Mouse (Mus musculus) frontal cortex, adult 2 months (tissue): ENCODE measurements around the gene Snrnp70. TPM values are rescaled to one million over a fixed set of nuclear protein-coding genes. Genes with fewer than 3 reads are reported as not detected.
A peak's percentile ranks its signal among the peaks of the same experiment; 100 is the strongest.

Source experiments
- DNase-seq, 2 experiments: peaks; one replicate each; pipeline ENCODE4 v3.0.0; 2022; ENCODE audit warnings: low spot score in 1 of 2; ENCODE audit errors: extremely low spot score in 1 of 2
- polyA plus RNA-seq: library from polyadenylated mRNA; depleted of rRNA; stranded (reverse); fragments of >200 nt; gene quantifications from 2 replicates; pipeline ENCODE4 v1.2.3, GENCODE M21; 2012; rRNA removed

The Snrnp70 gene
- polyA plus RNA-seq, 1 experiment = 909 TPM

GRCm38 (mm10) chr7:45339410-45340065 is 56.0 kb downstream of the Snrnp70 start:
- peak in 1 of 2 experiments; percentile 48 for DNase-seq

DNA sequence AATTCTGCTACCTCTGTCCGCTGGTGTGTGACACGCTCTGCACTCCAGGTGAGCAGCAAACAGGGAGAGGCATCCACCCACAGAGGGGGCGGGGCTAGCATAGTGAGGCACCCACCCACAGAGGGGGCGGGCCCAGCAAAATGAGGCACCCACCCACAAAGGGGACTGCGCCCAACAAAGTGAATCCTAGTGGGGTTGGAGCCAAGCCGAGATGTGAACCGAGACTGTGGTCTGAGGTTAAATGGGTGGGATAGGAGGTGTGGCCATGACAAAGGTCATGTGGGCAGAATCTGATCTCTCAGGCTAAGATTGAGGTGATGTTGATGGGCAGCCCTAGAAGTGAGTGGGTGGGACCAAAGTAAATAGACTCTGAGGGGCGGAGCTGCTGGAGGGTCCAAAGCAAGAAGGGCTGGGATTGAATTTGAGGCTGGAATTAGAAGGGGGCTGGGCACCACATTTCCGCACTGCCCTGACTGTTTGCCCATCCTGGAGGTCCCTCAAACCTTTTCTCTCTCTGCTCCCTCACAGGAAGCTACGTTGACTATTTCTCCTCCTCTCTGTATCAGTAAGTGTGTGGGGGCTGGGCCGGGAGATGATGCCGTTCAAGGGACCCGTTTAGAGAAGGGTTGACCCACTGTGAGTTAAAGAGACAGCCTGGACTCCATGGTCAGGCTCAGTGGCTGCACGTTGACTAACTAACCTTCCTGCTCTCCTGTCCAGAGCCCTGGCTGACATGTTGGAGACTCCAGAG is 57.2 kb downstream of the Snrnp70 start:
- DNase-seq = peak in 1 of 2 experiments; percentile 57

DNA sequence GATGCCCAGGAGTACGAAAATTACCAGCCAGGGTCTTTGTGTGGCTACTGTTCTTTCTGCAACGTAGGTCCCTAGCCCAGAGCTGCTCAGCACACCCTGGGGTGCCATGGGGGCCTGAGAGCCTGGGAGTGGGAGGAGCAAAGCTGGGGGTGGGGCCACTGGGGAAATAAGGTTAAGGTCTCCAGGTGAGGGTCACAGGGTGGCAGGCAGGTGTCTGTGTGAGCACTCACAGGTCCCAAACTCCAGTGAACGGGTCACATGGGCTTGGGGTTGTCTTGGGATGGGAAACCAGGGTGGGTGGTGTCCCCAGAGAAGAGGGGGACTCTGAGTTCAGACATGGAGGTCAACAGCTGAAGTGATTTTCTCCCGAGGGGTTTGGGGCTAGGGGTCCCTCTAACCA is 58.1 kb downstream of the Snrnp70 start:
- DNase-seq = no peak

DNA sequence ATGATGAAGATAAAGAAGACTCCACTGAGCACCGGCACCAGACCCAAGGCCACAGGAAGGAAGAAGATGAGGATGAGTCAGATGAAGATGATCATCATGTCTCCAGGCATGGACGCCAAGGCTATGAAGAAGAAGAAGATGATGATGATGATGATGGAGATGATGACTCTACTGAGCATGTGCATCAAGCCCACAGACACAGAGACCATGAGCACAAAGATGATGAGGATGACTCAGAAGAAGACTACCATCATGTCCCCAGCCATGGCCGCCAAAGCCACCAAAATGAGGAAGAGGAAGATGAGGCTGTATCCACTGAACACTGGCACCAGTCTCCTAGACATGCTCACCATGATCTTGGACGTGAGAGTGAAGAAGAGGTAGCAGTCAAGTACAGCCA is 59.2 kb downstream of the Snrnp70 start:
- DNase-seq = no peak

DNA sequence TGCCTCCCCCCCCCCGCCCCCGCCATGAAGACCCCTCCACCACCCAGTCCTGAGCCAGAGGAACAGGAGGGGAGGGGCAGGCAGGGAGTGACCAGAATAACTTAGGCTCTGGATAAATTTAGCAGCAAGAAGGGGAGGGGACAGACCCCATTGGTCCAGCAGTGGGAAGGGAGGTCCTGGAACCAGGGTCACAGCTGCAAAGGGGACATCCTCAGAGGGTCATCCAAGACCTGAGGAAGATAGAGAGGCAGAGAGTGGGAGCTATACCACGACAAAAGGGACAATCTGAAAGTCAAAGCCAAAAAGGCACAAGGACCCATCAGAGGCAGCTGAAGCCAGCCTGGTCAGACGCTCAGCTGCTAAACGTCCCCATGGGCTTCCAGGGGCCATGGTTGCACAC is 60.5 kb downstream of the Snrnp70 start, which contains the start of gene Hrc:
Gene Hrc (plus strand): TSS at position 235 of the 400 bp plus-strand sequence.
- DNase-seq = no peak

- no peak for DNase-seq
Measured at GRCm38 (mm10) chr7:45334605-45335004, 60.9 kb downstream of the Snrnp70 start.

- DNase-seq = peak in 1 of 2 experiments; percentile 73
Measured at GRCm38 (mm10) chr7:45333431-45333982, 62.0 kb downstream of the Snrnp70 start, which contains the start of gene Trpm4. TSS of gene Trpm4 (minus strand) at chr7:45333780.

DNA sequence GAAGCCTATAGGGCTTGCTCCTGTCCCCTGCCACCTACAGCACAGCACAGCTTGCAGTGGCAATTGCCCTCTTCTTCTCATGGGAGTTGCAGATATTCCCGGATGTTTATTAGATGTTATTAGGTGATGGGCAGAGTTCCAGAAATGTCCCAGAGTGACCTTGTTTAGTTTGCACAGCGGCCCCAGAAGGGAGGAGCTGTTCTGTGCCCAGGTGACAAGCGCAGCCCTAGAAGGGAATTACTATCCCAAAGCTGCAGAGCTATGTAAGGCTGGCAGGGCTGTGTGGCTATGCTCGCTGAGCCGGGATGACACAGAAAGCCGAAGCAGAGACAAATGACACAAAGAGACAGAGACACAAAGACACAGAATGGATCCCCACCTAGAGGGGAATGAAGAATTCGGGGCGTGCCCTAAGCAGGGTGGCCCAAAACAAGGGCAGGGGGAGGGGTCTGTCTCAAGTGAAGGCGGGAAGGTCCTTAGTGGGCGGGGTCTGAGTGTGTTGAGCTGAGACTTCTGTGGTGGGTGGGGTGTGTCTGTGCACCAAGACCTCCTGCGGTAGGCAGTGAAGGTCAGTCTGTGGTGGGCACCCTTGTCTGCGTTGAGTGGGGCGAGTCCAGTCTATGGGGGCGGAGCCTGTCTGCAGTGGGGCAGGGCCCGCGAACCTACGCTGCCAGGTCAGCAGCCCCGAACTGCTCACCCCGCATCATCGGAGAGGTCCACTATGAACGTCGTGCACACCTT is 62.7 kb downstream of the Snrnp70 start:
- no peak for DNase-seq

DNA sequence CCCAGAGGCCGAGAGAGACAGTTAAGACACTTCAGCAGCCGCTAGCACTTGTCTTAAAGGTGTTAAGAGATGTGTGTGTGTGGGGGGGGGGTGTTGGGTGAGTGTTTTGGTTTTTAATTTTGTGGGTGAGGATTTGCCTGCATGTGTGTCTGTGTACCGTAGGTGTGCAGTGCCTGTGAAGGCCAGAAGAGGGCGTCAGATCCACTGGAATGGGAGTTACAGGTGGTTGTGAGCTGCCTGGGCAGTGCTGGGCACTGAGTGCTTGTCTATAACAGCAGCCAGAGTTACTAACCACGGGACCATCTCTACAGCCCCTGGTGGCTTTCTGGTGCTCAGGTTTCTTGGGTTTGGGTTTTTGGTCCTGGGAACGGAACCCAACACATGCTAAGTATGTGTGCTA is 64.0 kb downstream of the Snrnp70 start:
- no peak for DNase-seq

- peak in 1 of 2 experiments; percentile 38 for DNase-seq
Measured at GRCm38 (mm10) chr7:45328841-45329475, 66.6 kb downstream of the Snrnp70 start.

Other genes with a start within 250 kb of the Snrnp70 start
- 54.2 and 61.5 TPM in 2 replicates for gene Pih1d1, start 241.4 kb downstream of the Snrnp70 start, polyA plus RNA-seq
- gene Aldh16a1, start 241.2 kb downstream of the Snrnp70 start, polyA plus RNA-seq = 10.1 and 10.8 TPM in 2 replicates
- 858 and 911 TPM in 2 replicates for gene Slc17a7, start 231.8 kb downstream of the Snrnp70 start, polyA plus RNA-seq
- 0.96 and 3.7 TPM in 2 replicates for gene Gfy, start 216.2 kb downstream of the Snrnp70 start, polyA plus RNA-seq
- 0.90 and 1.4 TPM in 2 replicates for gene Pth2, start 214.7 kb downstream of the Snrnp70 start, polyA plus RNA-seq
- gene Ccdc155, start 190.8 kb downstream of the Snrnp70 start, polyA plus RNA-seq = 4.1 TPM in 2 replicates
- 29.5 and 29.9 TPM in 2 replicates for gene Dkkl1, start 183.6 kb downstream of the Snrnp70 start, polyA plus RNA-seq
- gene Tead2, start 180.0 kb downstream of the Snrnp70 start, polyA plus RNA-seq = 6.0 and 9.6 TPM in 2 replicates
- 10.3 and 11.2 TPM in 2 replicates for gene Cd37, start 156.6 kb downstream of the Snrnp70 start, polyA plus RNA-seq
- 1.1 and 1.2 TPM in 2 replicates for gene Slc6a16, start 154.7 kb downstream of the Snrnp70 start, polyA plus RNA-seq
- gene Slc6a21, start 118.2 kb downstream of the Snrnp70 start, polyA plus RNA-seq = 0.20 and 0.29 TPM in 2 replicates
- 22.6 and 24.5 TPM in 2 replicates for gene Trpm4, start 62.0 kb downstream of the Snrnp70 start, polyA plus RNA-seq
- gene Hrc, start 60.5 kb downstream of the Snrnp70 start, polyA plus RNA-seq = 0.60 and 0.61 TPM in 2 replicates
- gene Ppfia3, start 28.7 kb downstream of the Snrnp70 start, polyA plus RNA-seq = 114 and 126 TPM in 2 replicates
- 241 and 267 TPM in 2 replicates for gene Lin7b, start 25.2 kb downstream of the Snrnp70 start, polyA plus RNA-seq
- 0.06 TPM in 1 of 2 replicates, not detected in the other for gene Kcna7, start 9.9 kb upstream of the Snrnp70 start, polyA plus RNA-seq
- gene Ntf5, start 18.0 kb upstream of the Snrnp70 start, polyA plus RNA-seq = 0.12 and 0.23 TPM in 2 replicates
- not detected in 2 replicates for gene Lhb, start 25.1 kb upstream of the Snrnp70 start, polyA plus RNA-seq
- 20.5 and 20.9 TPM in 2 replicates for gene Gys1, start 39.1 kb upstream of the Snrnp70 start, polyA plus RNA-seq
- 46.9 and 47.2 TPM in 2 replicates for gene Ruvbl2, start 42.4 kb upstream of the Snrnp70 start, polyA plus RNA-seq
- gene Ftl1, start 64.1 kb upstream of the Snrnp70 start, polyA plus RNA-seq = 647 and 719 TPM in 2 replicates
- 108 and 110 TPM in 2 replicates for gene Bax, start 71.2 kb upstream of the Snrnp70 start, polyA plus RNA-seq
- gene Tulp2, start 86.1 kb upstream of the Snrnp70 start, polyA plus RNA-seq = 0.12 and 0.17 TPM in 2 replicates
- 0.23 TPM in 1 of 2 replicates, not detected in the other for gene Gm45808, start 91.1 kb upstream of the Snrnp70 start, polyA plus RNA-seq
- 8.0 and 8.8 TPM in 2 replicates for gene Dhdh, start 93.1 kb upstream of the Snrnp70 start, polyA plus RNA-seq
- 88.5 and 103 TPM in 2 replicates for gene Nucb1, start 114.7 kb upstream of the Snrnp70 start, polyA plus RNA-seq
- gene Ppp1r15a, start 130.5 kb upstream of the Snrnp70 start, polyA plus RNA-seq = 19.9 and 20.3 TPM in 2 replicates
- gene Plekha4, start 130.6 kb upstream of the Snrnp70 start, polyA plus RNA-seq = 5.4 and 8.5 TPM in 2 replicates
- gene Hsd17b14, start 159.2 kb upstream of the Snrnp70 start, polyA plus RNA-seq = 0.34 and 0.53 TPM in 2 replicates
- gene Bcat2, start 174.4 kb upstream of the Snrnp70 start, polyA plus RNA-seq = 22.6 and 23.2 TPM in 2 replicates
- not detected in 2 replicates for gene Fgf21, start 219.7 kb upstream of the Snrnp70 start, polyA plus RNA-seq
- gene Fut1, start 221.5 kb upstream of the Snrnp70 start, polyA plus RNA-seq = 0.08 TPM in 2 replicates
- gene Izumo1, start 226.1 kb upstream of the Snrnp70 start, polyA plus RNA-seq = 0.08 and 0.10 TPM in 2 replicates
- 7.2 and 7.3 TPM in 2 replicates for gene Rasip1, start 231.7 kb upstream of the Snrnp70 start, polyA plus RNA-seq
- gene Mamstr, start 244.2 kb upstream of the Snrnp70 start, polyA plus RNA-seq = 5.9 and 6.6 TPM in 2 replicates